Mouse (Mus musculus) gastrocnemius, postnatal 10 days (tissue): ENCODE data around the gene Hipk4. TPM values are rescaled to one million over a fixed set of nuclear protein-coding genes. Genes with fewer than 3 reads are reported as not detected.

Experiments
- total RNA-seq, 2 experiments: library from RNA; stranded (reverse); gene quantifications; 2 replicates each; pipeline ENCODE4 v1.2.3; 2021

Hipk4 gene
- total RNA-seq, 2 experiments from 2014 or later = 0.42 to 0.84 TPM

Other genes starting within 250 kb of the Hipk4 start
- 100 to 1,000 TPM; 131 to 165 TPM for gene Ltbp4, start 185.6 kb upstream of the Hipk4 start, total RNA-seq
- gene Shkbp1, start 167.2 kb upstream of the Hipk4 start, total RNA-seq = 1 to 10 TPM; 6.1 to 8.1 TPM
- not detected for gene Gm20479, start 165.8 kb upstream of the Hipk4 start, total RNA-seq
- gene Sptbn4, start 75.6 kb upstream of the Hipk4 start, total RNA-seq = under 1 TPM; 0.20 to 0.28 TPM
- gene Blvrb, start 75.3 kb upstream of the Hipk4 start, total RNA-seq = 10 to 100 TPM; 20.5 to 25.0 TPM
- gene Sertad3, start 49.5 kb upstream of the Hipk4 start, total RNA-seq = 10 to 100 TPM in 1 of 2 experiments, 1 to 10 TPM in 1; 9.0 to 13.0 TPM
- 10 to 100 TPM; 10.6 to 14.4 TPM for gene Sertad1, start 36.4 kb upstream of the Hipk4 start, total RNA-seq
- 10 to 100 TPM; 34.6 to 48.7 TPM for gene Prx, start 23.9 kb upstream of the Hipk4 start, total RNA-seq
- gene Pld3, start 30.0 kb downstream of the Hipk4 start, total RNA-seq = 10 to 100 TPM; 27.2 to 37.9 TPM
- gene 2310022A10Rik, start 30.0 kb downstream of the Hipk4 start, total RNA-seq = 100 to 1,000 TPM; 106 to 110 TPM
- 100 to 1,000 TPM; 128 to 134 TPM for gene Akt2, start 68.3 kb downstream of the Hipk4 start, total RNA-seq
- gene Ttc9b, start 130.6 kb downstream of the Hipk4 start, total RNA-seq = under 1 TPM; 0.12 to 0.29 TPM
- gene Map3k10, start 151.3 kb downstream of the Hipk4 start, total RNA-seq = 10 to 100 TPM; 15.5 to 18.2 TPM
- 1 to 10 TPM; 1.2 to 1.4 TPM for gene Zfp607b, start 166.1 kb downstream of the Hipk4 start, total RNA-seq
- gene Zfp60, start 208.1 kb downstream of the Hipk4 start, total RNA-seq = 1 to 10 TPM; 6.6 to 8.4 TPM